Mouse (Mus musculus) stomach, postnatal 0 days (tissue): ENCODE results near the gene Vdr.

Experiments used
- CTCF ChIP-seq: IDR thresholded peaks from 2 replicates; pipeline ENCODE4 v1.5.1; 2016; ENCODE audit warnings: antibody characterized with exemption, low read depth, mild to moderate bottlenecking, moderate library complexity
- EP300 ChIP-seq: optimal IDR thresholded peaks from 2 replicates; pipeline ENCODE3; 2016; ENCODE audit warnings: antibody characterized with exemption

DNA sequence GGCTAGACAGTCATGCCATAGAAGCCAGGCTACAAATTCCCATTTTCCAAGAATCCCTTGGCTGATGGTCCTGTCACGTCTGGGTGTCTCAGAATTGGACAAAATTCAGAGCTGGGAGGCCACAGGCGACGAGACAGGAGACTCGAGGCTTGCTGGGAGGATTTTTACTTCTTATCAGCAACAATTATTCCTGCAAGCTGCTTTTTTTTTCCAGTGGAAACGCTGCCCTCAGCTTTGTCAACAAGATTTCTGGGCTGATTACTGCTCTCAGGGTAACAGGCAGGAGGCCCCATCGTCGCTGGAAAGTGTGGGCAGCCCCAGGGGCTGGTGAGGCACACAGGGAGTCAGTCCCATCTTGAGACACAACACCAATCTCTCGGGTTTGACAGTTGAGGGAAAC is 17.9 kb downstream of the Vdr start:
- no peak for TF ChIP-seq CTCF
- no peak for TF ChIP-seq EP300
